Mouse (Mus musculus) stomach, embryonic 14.5 days (tissue): Measurements from ENCODE around the gene Creg2. TPM values are rescaled to one million over a fixed set of nuclear protein-coding genes. Genes with fewer than 3 reads are reported as not detected.
"Not testable (repeated sequence)": the region's sequence is repeated elsewhere in the genome, so short reads cannot be mapped to it uniquely, and the experiment has no call there.

Experiments
- ATAC-seq: fragments of 200-750 bp; cut with Nextera tagmentation; 2 replicates; pipeline ENCODE4 v1.8.0; 2017; ENCODE audit warnings: low read depth, moderate TSS enrichment; ENCODE audit not compliant: insufficient number of reproducible peaks, insufficient read depth, low FRiP score
- H3K27ac ChIP-seq: fragments of 300-500 bp; sonication (generic); 2 replicates; pipeline ENCODE4 v1.5.1; 2014; ENCODE audit warnings: mild to moderate bottlenecking, low read length, moderate library complexity, mixed read lengths
- H3K27me3 ChIP-seq: fragments of 300-500 bp; sonication (generic); 2 replicates; pipeline ENCODE4 v1.6.1; 2014; ENCODE audit warnings: low read length, control low read depth, mixed read lengths; ENCODE audit not compliant: control insufficient read depth, insufficient read depth
- H3K36me3 ChIP-seq: fragments of 300-500 bp; sonication (generic); 2 replicates; pipeline ENCODE4 v1.6.1; 2014; ENCODE audit warnings: mild to moderate bottlenecking, control low read depth, low read length, moderate library complexity, mixed read lengths; ENCODE audit not compliant: control insufficient read depth, insufficient read depth
- H3K4me1 ChIP-seq: fragments of 300-500 bp; sonication (generic); 2 replicates; pipeline ENCODE4 v1.6.1; 2014; ENCODE audit warnings: low read length, control low read depth, mixed read lengths; ENCODE audit not compliant: control insufficient read depth, insufficient read depth
- H3K4me2 ChIP-seq: fragments of 300-500 bp; sonication (generic); replicated peaks from 2 replicates; pipeline ENCODE4 v1.6.1; 2014; ENCODE audit warnings: low read depth, low read length, control low read depth
- H3K4me3 ChIP-seq: fragments of 300-500 bp; sonication (generic); 2 replicates; pipeline ENCODE4 v1.5.1; 2014; ENCODE audit warnings: low read depth, low read length, control low read depth
- H3K9ac ChIP-seq: fragments of 300-500 bp; sonication (generic); replicated peaks from 2 replicates; pipeline ENCODE4 v1.6.1; 2014; ENCODE audit warnings: low read depth, mild to moderate bottlenecking, control low read depth, low read length, moderate library complexity, mixed read lengths
- H3K9me3 ChIP-seq: fragments of 300-500 bp; sonication (generic); 2 replicates; pipeline ENCODE4 v1.6.1; 2016; ENCODE audit warnings: low read depth, low read length, control low read depth; ENCODE audit not compliant: control insufficient read depth
- WGBS: fragments of 180-500 bp; shearing (Covaris S2); extraction: QIAGEN DNeasy Blood & Tissue Kit; methylation state at CpG from one replicate; pipeline ENCODE4 v1.1.7; 2014; 5-methylcytosine and 5-hydroxymethylcytosine counted together
- polyA plus RNA-seq: library from polyadenylated mRNA; unstranded; fragments of >200 nt; fragmentation: Nextera tagmentation; extraction: Ambion mirVana; gene quantifications from 2 replicates; pipeline ENCODE4 v1.2.1, GENCODE M21; 2014

The Creg2 gene
- polyA plus RNA-seq, 1 experiment from 2014 or later, result 0.29 TPM

DNA sequence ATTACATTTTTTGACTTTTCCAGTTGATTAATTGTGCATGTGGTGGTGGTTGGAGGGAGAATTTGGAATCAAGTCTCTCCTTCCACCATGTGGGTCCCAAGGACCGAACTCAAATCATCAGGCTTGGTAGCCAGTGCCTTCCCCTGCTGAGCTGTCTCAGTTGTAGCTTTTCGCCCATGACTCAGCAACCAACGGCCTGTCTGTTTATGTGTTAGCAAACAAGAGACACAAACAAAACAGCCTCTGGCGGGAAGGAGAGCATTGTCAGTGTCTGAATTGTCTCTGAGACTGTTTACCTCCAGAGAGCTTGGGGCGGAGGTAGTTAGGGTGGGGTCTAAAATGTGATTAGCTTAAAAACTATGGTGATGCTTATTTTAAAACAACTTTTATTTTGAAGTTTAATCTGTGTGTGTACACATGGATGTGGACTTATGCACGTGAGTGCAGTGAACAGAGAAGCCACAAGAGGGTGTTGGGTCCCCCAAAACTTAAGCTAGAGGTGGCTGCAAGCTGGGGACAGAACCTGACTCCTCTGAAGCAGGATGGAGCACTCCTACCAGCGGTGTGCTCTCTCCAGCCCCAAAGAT is 12.9 kb upstream of the Creg2 start:
- WGBS, result 85% methylated on average over 7 of the region's 7 CpGs
- Histone ChIP-seq H3K27me3 (no peaks in the 10 kb centered on the region), H3K9ac (no peak overlapping the region), H3K4me1 (no peaks in the 10 kb centered on the region), H3K4me2 (no peak overlapping the region), H3K9me3 (no peaks in the 10 kb centered on the region), H3K27ac (no peak overlapping the region), H3K36me3 (no peaks in the 10 kb centered on the region), H3K4me3 (no peak overlapping the region)
- no peak for ATAC-seq

DNA sequence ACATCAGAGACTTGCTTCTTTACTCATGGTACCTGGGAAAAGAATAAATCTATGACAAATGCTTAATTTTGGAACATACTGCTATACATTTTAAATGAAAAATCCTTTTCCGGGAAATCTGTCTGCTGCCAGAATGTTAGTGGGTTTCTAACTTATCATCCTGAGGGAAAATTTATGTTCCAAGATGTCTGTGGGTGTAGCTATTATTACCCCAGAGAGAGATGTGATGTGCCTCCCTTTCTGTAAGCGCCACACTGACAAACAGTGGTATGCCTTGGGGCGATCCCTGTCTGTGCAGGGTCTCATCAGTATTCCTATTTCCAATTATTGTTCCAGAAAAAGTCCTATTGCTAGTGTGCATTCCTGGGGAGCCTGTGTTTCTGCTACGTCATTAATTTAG is 11.8 kb upstream of the Creg2 start:
- ATAC-seq, result no peak
- 81% methylated on average over 4 of the region's 4 CpGs for WGBS
- H3K4me1 ChIP-seq, result no peaks in the 10 kb centered on the region
- no peaks in the 10 kb centered on the region for H3K36me3 ChIP-seq
- no peaks in the 10 kb centered on the region for H3K27me3 ChIP-seq
- no peak overlapping the region for H3K4me3 ChIP-seq
- no peaks in the 10 kb centered on the region for H3K9me3 ChIP-seq
- H3K4me2 ChIP-seq, result no peak overlapping the region
- no peak overlapping the region for H3K9ac ChIP-seq
- no peak overlapping the region for H3K27ac ChIP-seq

- no peak overlapping the region for H3K27ac ChIP-seq
- 73% methylated on average over 6 of the region's 6 CpGs for WGBS
- ATAC-seq, result no peak
Measured at GRCm38 (mm10) chr1:39656976-39657529, 5.8 kb upstream of the Creg2 start.

DNA sequence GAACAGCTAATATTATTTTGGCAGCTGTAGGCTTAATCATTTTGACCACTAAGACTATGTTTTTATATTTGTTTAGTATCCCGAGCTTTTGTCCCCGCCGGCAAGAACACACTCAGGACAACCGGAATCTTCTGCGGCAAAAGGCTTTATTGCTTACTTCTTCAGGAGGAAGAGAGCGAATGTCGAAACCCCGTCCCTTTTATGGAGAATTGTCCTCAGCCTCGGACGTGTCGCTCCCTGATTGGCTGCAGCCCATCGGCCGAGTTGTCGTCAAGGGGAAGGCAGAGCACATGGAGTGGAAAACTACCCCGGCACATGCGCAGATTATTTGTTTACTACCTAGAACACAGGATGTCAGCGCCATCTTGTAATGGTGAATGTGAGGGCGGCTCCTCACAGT is 3.6 kb upstream of the Creg2 start:
- not testable (repeated sequence) for H3K4me2 ChIP-seq, H3K27me3 ChIP-seq, H3K27ac ChIP-seq, H3K36me3 ChIP-seq, H3K4me1 ChIP-seq, H3K9me3 ChIP-seq, H3K9ac ChIP-seq, H3K4me3 ChIP-seq, ATAC-seq
- WGBS, result 91% methylated on average over 18 of the region's 18 CpGs

More at GRCm38 (mm10) chr1:39656976-39657529, 5.8 kb upstream of the Creg2 start:
- Histone ChIP-seq H3K4me2 (no peak overlapping the region), H3K4me1 (no peaks in the 10 kb centered on the region), H3K4me3 (no peak overlapping the region), H3K27me3 (no peaks in the 10 kb centered on the region), H3K36me3 (no peaks in the 10 kb centered on the region), H3K9ac (no peak overlapping the region), H3K9me3 (no peaks in the 10 kb centered on the region)

GRCm38 (mm10) chr1:39653028-39653427 is 1.8 kb upstream of the Creg2 start:
- H3K4me2 ChIP-seq, result no peak overlapping the region
- H3K9ac ChIP-seq, result no peak overlapping the region
- H3K36me3 ChIP-seq, result no peaks in the 10 kb centered on the region
- WGBS, result 76% methylated on average over 4 of the region's 4 CpGs
- no peak overlapping the region for H3K4me3 ChIP-seq
- H3K4me1 ChIP-seq, result peaks cover 4% of the 10 kb centered on the region; the same call in 1 of the 2 replicates
- H3K27me3 ChIP-seq, result 0 out of 2 replicates have a peak, but pooled peaks cover 13% of the 10 kb centered on the region
- no peak overlapping the region for H3K27ac ChIP-seq
- no peaks in the 10 kb centered on the region for H3K9me3 ChIP-seq
- no peak for ATAC-seq

DNA sequence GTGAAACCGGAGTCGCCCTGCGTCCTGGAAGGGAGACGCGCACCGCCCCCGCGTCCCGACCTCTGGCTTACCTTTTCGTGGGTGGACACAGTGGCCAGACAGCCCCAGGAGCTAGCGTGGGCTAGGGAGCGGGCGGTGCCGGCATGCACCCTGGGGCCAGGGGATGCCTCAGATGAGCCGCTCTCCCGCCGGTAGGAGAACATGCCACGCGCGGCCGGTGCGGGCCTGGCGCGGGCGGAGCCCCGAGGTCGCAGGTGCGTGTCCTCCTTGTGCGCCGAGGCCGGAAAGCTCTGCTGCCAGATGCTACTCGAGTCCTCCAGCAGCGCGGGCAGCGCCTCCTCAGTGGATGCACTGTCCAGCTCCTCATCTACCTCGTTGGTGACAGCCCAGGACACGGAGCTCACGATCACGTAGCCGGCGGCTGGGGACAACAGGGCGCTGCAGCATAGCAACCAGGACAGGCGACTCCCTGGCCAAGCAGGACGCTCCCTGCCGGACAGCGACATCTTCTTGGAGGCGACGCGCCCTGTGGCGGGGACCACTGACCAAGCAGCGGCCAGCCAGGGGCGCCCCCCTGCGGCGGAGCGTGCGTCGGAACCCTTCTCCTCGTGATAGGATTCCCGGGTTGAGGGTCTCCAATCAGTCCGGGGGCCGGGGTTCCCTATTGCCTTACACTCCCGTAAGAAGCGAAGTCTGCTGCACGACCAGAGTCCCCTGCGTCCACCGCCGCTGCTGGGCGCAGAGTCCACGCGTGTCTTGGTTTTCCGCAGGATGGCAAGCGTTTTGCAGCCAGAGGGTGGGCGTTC is 636 bp downstream of the Creg2 start:
- peak; percentile 63; the same call in 1 of the 2 replicates for ATAC-seq
- WGBS, result under 1% methylated on average over 72 of the region's 73 CpGs
- Histone ChIP-seq H3K27me3 (0 out of 2 replicates have a peak, but pooled peaks cover 13% of the 10 kb centered on the region), H3K9ac (no peak overlapping the region), H3K9me3 (no peaks in the 10 kb centered on the region), H3K27ac (no peak overlapping the region), H3K4me3 (peak overlapping the region; percentile 44), H3K4me2 (peak overlapping the region; percentile 98), H3K36me3 (no peaks in the 10 kb centered on the region), H3K4me1 (peaks cover 4% of the 10 kb centered on the region; the same call in 1 of the 2 replicates)

DNA sequence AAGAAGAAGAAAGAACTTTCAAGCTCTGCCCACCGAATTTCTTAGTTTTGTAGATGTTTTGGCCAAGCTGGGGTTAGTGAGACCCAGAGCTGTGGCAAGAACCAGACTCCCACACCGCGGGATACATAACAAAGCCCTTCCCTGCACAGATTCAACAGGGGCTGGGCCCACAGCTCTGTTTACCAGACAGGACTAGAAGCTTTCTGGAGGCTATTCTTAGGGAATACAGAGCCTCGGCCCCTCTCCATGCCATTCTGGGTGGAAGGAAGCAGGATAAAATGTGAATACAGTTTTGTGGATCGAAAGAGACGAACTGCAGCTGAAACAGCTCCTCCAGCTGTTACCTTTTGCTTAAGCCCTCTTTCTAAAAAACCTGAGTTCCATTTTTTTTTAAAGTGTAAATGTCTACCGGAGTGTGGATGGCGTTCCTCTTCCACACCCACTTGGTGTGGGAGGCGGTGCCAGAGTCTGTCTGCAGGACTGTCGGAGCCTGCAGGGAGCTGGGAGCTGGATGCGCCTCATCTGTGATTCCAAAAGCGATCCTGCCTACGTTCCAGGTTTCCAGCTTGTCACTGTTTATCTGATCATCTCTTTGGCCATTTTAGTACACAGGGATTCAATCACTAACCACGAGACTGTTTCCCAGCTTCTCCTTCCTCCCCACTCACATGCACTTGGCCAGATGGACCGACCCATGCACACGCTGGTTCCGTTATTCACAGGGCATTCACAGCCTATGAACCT is 1.4 kb downstream of the Creg2 start:
- WGBS, result 13% methylated on average over 17 of the region's 17 CpGs
- peak overlapping the region; percentile 44 for H3K4me3 ChIP-seq
- peak overlapping the region; percentile 98 for H3K4me2 ChIP-seq
- no peaks in the 10 kb centered on the region for H3K36me3 ChIP-seq
- H3K9ac ChIP-seq, result no peak overlapping the region
- ATAC-seq, result no peak
- H3K4me1 ChIP-seq, result peaks cover 4% of the 10 kb centered on the region; the same call in 1 of the 2 replicates
- H3K9me3 ChIP-seq, result no peaks in the 10 kb centered on the region
- 0 out of 2 replicates have a peak, but pooled peaks cover 13% of the 10 kb centered on the region for H3K27me3 ChIP-seq
- no peak overlapping the region for H3K27ac ChIP-seq

- no peak overlapping the region for H3K9ac ChIP-seq
- no peak overlapping the region for H3K4me2 ChIP-seq
- H3K27ac ChIP-seq, result no peak overlapping the region
- no peaks in the 10 kb centered on the region for H3K9me3 ChIP-seq
- no peak overlapping the region for H3K4me3 ChIP-seq
- 88% methylated on average over 7 of the region's 7 CpGs for WGBS
- peaks cover 4% of the 10 kb centered on the region; the same call in 1 of the 2 replicates for H3K4me1 ChIP-seq
- 0 out of 2 replicates have a peak, but pooled peaks cover 13% of the 10 kb centered on the region for H3K27me3 ChIP-seq
- ATAC-seq, result no peak
- H3K36me3 ChIP-seq, result no peaks in the 10 kb centered on the region
Measured at GRCm38 (mm10) chr1:39648584-39648983, 2.7 kb downstream of the Creg2 start.
